Mouse (Mus musculus) monocyte, adult 2 months (primary cell): ENCODE measurements around the gene Spem2.
A peak's percentile ranks its signal among the peaks of the same experiment; 100 is the strongest.
"Not testable (repeated sequence)": the region's sequence is repeated elsewhere in the genome, so short reads cannot be mapped to it uniquely, and the experiment has no call there.

ENCODE experiments used
- DNase-seq, 2 experiments: peaks; one replicate each; pipeline ENCODE4 v3.0.0; 2022; ENCODE audit warnings: low spot score in 2 of 2, low read depth in 1 of 2

Spem2 gene

DNA sequence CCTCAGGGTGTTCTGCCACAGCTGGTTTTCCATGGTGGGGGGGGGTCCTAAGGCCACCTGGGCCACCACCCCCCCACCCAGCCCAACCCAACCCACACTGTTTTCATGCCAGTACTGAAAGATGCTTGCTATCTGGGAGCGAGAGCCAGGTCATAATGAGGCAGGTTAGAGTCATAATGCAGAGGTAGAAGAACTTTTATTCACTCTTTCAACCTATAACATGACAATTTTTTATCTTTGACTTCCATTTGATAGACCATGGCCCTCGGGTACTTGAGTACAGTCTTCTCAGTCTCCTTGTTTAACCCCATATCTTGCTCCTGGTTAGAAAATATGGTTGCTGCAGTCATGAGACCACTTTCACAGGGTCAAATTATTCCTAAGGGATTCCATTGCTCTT, at the start of gene Spem2:
Spem2 (minus strand) TSS at position 101 of the 400 bp plus-strand sequence.
- DNase-seq: no peak

DNA sequence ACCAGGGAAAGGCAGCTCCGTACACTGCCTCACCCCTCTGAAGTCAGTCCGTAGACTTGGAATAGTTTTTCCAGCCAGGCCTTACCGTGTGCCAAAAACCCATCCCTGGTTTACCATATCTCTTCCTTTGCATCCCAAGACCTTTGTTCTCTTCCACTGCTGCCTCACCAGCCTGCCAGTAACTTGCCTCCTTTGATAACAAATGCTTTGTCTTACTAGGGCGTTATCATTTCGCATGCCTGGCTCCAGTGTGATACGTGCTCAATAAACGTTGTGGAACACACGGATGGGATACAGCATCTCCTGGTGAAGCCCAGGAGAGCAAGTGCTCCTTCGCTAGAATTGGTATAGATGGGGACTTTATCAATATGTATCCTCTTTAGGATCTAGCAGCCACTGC, 49.1 kb upstream of the Spem2 start:
- no peak for DNase-seq

DNA sequence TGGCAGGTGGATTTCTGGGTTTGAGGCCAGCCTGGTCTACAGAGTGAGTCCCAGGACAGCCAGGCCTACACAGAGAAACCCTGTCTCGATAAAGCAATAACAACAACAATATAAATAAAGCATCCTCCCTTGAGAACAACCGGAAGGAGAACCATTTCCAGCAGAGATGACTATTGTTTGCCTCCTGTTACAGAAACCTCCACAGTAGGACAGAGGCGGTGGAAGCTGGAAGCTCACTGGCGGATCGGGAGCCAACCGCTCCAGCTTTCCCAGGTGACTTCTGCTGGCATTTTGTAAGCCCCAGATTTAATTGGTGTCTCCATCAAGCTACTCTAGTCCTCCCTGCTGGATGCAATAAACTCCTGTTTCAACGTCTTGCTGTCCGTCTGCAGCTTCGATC, 47.3 kb upstream of the Spem2 start:
- no peak for DNase-seq

DNA sequence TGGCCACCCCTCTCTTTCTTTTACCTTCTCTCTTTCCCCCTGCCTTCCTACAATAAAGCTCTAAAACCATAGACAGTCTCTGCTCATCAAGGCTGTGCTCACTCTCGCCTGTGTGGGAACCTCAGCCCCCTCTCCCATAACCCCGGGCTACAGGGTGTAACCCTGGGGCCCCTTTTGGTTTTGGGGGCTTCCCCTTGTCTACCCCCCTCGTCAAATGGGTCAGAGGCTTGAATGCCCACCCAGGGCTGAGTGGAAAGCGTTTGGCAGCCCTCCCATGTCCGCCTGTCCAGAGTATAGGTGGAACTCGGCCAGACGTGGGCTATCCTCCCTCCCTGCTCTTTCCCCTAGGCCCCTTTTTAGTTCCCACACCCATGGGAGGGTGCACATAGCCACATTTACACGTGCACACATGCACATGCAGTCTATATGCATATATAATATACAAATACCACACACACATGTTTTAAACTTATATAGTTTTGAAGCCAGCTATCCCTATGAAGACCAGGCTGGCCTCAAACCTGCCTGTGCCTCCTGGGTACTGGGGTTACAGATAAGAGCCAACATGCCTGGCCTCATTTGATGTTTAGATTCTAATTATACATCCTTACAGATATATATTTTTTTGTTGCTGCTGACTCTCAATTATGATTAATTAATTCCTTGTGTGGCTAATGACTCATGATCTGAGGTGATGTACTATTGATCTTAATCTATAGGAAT, 46.0 kb upstream of the Spem2 start:
- no peak for DNase-seq

DNA sequence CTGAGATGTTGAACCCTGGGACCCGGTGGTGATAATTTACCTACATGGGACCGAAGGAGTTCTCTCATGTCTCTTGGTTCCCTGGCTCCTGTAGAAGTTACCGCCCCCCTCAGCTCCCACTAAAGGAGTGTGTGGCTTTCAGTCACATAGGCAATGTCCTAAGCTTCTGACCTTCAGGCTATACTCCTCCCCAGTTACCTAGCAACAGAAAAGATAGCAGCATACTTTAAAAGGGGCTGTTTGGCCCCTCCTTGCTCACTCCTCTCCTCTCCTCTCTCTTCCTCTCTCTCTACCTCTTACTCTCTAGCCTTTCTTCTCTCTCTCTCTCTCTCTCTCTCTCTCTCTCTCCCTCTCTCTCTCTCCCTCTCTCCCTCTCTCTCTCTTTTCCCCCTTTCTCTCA, 45.5 kb upstream of the Spem2 start:
- DNase-seq: not testable (repeated sequence)

DNA sequence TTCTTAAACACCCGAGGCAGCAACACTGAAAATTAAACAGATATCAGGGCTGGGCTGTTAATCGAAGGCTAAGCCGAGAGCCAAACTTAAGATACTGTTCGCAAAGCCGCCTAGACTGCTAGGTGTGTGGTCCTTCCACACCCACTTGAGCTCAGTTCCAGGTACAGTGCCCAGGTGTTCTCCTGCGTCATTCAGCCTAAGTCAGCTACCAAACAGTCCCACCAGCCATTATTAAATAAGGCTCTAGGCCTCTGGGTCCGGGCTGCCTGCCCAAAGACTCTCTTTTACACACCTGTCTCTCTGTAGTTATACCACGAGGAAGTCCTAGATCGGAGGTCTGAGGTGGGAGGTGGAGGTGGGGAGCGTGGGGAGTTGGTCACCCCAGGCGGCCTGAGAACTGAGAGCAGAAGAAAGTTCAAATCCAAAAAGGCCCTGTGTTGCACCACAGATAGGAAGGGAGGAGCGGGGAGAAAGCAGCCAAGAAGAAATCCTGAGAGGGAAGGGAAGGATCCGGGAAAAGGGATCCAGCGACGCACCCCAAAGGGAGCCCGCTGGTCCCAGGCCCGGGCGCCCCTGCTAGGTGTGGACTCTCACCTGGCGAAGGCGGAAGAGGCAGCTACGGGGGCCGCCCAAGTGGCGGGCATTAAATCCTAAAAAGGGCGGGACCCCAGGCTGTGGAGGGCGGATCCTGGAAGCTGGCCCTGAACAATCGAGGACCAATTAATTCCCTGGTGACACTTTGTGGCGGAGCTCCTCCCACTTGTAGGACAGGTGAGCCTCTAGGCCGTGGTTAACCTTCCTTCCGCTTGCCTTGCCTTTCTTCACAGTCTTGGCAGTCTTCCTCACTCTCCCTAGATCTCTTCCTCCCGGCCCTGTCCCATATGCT, 40.1 kb upstream of the Spem2 start, which contains the start of gene Tnk1:
Tnk1 (minus strand) TSS at position 618 of the 886 bp plus-strand sequence.
- no peak for DNase-seq

DNA sequence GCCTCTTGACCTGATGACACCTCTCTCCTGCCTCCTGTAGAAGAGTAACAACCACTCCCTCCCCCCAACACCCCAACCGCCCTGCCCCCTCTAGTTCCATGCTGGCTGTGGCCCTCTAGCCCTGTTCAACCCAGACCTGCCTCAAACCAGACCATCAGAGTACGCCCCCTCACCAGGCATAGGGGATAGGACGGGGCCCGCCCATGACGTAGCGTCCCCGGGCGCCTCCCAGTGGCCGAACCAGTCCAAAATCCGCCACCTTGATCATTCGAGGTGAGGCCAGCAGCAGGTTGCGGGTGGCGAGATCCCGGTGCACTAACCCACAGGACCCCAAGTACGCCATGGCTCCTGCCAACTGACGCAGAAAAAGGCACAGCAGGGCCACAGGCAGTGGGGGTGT, 37.1 kb upstream of the Spem2 start:
- no peak for DNase-seq

DNA sequence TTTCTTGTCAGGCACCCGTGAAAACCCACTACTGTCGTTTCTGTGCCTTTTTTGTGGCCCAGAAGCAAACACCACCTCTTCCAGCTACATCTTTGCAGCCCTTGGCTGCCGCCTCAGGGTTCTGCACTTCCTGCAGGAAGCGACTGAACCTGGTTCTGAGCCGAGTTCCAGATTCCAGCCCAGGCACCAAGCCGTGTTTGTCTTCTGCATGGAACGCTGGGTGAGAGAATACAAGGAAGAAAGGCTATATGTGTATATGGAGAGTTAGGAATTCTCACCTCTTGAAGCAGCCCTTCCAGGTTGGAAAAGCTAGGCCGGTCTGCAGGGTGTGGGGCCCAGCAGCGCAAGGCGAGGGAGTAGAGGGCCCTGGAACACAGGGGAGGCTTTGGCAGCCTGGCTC, 36.4 kb upstream of the Spem2 start:
- DNase-seq: no peak

DNA sequence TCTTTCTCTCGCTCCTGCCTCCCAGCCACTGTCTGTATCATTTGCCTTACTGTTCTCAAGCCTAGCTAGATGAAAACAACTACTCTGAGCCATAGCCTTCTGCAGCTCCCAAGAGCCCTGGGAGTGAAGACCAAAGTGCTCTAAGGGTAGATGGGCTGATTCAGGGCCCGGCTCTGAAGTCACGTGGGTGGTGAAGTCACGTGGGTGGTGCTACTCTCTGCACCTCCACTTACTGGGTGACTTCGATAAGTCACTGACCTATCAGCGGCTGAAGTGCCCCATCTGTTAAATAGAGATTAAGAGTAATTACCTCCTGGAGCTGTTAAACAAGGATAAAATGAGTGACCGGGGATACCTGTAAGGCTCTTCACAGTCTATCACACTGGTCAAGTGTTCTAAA, 35.7 kb upstream of the Spem2 start:
- DNase-seq: no peak

DNA sequence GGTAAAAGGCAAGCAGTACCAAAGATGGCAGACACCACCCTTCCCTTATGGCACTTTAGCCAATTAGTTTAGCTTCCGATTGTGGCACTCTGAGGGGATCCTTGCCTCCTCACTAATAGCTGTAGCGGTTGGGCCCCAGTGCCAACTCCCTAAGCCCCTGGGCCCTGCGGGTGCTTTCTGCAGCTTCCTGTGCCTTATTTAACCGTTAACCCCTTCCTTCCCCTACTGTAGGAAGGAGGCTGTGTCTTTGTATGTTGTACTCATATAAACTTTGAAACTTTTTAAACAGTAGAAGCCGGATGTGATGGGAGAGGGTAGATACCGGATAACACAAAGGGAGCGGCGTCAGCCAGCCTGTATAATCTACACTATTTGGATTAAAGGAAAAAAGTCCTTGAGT, 32.5 kb upstream of the Spem2 start:
- no peak for DNase-seq

DNA sequence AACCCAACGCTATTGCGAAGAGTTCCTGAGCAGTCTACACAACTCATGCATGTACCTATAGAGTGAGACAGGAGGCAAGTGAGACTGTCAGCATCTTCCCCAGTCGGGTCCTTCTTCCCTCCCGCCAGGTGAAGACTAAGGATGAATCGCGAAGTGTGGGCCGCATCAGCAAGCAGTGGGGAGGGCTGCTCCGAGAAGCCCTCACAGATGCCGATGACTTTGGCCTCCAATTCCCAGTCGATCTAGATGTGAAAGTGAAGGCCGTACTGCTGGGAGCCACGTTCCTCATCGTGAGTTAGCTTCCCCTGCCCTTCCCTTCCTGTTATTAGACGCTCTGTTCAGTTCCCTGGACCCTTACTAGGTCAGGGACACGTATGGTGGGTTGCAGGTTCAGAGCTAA, 31.6 kb upstream of the Spem2 start:
- no peak for DNase-seq

DNA sequence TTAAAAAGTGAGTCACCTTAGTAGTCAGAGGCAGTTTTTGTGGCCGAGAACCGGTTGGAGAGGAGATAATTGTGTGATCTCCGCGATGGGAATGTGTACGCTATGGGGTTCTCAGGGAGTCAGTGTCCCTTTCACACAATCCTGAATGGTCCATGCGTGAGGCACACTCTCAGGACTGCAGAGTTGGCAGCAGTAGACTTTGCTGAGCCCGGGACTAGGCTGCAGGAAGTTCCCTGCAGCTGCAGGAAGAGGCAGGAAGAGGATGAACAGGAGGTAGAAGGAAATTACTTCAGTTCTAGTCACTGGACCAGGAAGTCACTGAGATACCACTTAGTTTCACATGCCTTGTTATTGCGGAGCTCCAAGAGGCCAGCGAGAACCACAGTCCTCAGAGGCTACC, 30.9 kb upstream of the Spem2 start:
- DNase-seq: no peak

DNA sequence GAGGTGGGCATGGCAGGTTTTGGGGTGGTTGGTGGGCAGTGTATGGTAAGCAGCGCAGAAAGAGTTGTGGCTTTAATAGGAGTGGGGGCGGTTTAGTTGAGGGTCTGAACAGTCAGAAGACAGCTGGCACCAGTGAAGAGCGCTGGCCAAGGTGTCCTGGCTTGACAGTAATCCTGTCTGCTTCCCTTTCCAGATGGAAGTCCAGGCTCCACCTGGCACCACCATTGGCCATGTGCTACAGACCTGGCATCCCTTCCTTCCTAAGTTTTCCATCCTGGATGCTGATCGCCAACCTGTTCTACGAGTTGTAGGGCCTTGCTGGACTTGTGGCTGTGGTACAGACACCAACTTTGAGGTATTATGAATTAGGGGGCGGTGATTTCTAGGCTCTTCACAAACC, 29.8 kb upstream of the Spem2 start:
- DNase-seq: no peak

DNA sequence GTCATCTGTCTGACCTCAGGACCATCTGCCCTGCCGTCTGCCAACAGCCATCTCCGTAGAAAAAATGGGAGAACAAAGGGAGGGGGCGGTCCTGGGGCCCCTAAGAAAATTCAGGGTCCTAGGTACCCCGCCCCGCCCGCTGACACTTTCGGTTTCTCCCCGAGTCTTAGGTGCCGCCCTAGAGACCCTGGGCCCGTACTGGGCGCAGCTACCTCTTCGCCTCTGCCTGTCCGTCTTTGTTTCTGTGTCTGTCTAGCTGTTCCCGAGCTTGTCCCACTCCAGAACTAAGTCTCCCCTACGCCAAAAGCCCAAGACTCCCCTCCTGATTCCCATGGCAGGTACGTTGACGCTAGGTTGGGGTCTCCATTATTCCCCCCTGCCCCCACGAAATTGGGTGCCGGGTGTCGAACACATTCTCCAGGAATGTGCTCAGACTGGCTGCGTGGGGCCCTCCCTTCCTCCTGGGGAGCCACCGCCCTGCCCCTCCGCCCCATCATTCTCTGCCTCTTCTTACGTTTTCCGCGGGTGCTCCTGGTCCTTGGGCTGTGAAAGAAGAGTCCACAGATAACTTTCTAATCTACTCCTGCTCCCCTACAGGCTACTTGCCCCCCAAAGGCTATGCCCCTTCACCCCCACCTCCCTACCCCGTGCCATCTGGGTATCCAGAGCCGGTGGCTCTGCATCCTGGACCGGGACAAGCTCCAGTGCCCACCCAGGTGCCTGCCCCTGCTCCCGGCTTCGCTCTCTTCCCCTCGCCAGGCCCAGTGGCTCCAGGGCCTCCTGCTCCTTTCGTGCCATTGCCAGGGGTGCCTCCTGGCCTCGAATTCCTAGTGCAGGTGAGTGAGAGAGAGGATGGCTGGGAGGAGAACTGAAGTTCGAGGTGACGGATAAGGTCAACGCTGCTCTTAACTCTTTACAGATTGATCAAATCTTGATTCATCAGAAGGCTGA, 28.7 kb upstream of the Spem2 start:
- no peak for DNase-seq

DNA sequence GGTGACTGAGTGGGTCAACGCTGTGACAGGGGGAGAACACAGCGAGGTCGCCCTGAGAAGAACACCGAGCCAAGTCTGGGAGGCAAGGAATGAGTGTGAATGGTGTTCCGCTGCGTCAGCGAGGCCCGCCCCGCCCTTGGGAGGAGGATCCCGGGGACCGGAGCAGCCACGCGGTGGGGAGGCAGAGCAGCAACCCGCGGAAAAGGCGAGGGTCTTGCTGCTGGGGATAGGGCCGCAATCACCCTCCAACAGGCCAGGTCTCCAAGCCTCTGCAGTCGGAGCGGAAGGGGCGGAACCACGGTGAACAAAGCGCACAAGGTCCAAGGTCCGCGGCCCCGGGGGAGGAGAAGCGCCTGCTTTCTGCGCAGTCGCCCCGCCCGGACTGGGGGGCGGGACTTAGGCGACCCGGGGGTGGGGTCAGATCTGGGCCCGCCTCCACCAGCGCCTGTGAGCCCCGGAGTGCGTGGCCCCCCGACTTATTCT, 28.0 kb upstream of the Spem2 start, which contains the start of gene Plscr3:
Plscr3 (plus strand) TSS at position 179 of the 483 bp plus-strand sequence.
- peak; percentile 45 to 81 for DNase-seq

DNA sequence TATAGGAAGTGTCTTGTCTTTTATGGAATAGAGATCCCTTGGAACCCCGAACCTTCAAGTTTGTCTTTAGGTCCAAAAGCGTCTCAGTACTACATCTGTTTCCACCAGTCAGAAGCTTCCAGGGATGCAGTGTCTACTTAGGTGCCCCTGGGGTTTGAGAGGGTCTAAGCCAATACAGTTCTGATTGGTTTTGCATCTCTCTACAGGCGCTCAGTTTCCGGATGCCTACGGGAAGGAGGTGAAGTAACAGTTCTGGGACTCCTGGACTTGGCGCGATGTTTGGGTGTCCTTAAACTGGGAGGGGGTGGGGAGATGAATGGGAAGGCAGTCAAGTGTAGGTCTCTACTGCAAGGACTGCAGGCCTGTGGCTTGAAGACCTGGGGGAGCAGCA, 20.4 kb upstream of the Spem2 start:
- no peak for DNase-seq

DNA sequence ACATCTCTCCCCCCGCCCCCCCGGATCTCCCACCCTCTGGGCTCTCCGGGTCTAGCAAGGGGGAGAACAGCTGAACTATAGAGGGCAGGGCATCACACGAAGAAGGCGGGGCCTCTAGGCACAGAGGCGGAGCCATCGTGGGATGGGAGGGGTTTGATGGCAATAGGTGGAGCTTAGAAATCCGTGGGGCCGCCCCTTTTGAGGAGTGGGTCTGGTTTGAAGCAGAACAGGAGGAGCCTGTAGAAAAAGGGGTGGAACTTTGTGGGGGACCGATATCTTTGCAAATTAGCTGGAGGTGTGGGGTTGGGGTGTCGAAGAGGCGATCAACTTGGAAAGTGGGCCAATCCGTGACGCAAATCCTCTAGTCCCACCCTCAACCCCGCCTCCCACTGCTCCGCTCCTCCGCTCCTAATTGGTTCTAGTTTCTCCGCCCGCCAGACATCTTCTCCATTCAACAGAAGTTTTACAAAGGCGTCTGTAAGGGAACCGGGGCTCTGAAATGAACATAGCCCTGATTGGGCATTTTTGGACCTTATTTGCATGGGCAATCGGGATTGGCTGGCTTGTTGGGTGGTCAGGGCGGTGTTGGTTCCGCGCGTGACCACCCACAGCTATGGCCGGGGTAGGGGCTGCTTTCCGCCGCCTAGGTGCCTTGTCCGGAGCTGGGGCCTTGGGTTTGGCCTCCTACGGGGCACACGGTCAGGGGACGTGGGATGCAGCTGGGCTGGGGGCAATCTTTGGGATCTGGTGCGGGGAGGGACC, 19.9 kb upstream of the Spem2 start, which contains the start of gene Tmem256:
Tmem256 (plus strand) TSS at position 563 of the 762 bp plus-strand sequence.
- DNase-seq: peak; percentile 90 to 91

DNA sequence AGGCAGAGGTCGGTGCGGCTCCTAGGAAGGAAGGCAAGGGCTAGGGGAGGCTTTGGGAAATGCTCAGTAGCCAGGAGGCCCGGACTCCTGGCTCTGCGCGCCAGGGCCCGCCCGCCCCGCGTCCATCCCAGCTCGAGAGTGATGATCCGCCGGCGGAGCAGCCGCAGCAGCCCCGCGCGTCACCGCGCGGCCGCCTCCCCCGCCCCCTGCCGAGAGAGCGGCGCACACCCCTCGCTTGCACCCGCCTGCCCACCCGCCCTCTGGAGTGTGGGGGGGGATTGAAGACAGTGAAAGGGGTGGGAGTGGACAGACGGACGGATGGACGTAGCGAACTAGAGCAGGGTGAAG, 19.3 kb upstream of the Spem2 start, which contains the start of gene Nlgn2:
Nlgn2 (minus strand) TSS at position 181 of the 348 bp plus-strand sequence.
- DNase-seq: no peak

DNA sequence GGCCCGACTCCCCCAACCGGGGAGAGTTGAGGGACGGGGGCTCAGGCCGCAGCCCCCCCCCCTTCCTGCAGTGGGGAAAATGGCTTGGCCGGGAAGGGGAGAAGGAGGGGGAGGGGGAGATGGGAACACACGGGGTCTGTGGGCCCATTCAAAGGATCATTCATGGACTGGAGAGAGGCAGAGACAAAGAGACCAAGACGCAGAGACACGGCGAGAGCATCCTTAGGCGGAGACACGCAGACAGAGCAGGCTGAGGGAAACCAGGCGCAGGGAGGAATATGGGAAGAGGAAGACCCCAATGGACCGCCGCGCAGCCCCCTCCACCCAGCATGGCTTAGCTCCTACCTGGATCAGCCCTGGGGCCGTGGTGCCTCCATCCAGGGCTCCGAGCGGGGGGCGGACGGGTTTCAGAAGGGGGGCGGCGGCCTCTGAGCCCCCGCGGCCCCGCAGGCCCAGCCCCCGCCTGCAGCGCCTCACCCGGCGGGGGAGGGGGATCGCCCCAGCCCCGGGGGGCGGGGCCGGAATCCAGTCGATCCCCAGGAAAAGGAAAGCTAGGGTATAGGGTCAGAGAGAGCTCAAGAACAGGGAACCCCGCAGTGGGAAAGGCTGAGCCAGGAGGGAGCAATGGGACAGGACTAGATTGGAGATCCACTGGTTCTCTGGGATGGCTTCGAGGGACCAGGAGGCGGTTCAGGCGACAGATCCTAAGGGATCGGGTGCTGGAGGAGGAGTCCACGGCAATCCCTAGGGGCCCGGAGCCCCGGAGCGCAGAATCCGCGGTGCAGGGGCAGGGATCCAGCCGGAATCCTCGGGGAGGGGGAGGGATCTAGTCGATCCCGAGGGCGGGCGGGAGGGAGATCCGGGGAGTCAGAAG, 18.7 kb upstream of the Spem2 start:
- no peak for DNase-seq
